Mouse (Mus musculus): ENCODE measurements at regions not wholly inside any gene's neighbourhood (a gene's known extent, or its start where the extent isn't known, plus 50 kb on each side); places are given as distances from the start of the nearest gene placed in this dataset.
"Not testable (repeated sequence)": the region's sequence is repeated elsewhere in the genome, so short reads cannot be mapped to it uniquely, and the experiment has no call there.

DNA sequence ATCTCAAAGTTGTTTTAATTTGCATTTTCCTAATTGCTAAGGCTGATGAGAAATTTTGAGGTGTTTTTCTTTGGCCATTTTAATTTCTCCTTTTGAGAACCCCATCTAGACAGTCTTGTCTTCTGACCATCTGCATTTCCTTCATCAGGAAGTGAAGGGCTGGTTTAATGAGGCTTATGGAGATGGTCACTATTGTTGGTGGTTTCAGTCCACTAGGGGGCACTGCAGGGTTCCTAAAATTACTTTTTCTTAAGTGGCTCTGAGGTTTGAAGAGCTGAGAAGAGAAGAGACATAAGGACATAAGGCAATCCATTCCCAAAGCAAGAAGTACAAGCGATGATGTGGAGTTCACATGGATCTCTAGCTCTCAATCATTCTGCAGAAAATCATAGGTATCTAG lies 805.6 kb upstream of the Olfr1507 start:
- DNase-seq, result not testable (repeated sequence)

DNA sequence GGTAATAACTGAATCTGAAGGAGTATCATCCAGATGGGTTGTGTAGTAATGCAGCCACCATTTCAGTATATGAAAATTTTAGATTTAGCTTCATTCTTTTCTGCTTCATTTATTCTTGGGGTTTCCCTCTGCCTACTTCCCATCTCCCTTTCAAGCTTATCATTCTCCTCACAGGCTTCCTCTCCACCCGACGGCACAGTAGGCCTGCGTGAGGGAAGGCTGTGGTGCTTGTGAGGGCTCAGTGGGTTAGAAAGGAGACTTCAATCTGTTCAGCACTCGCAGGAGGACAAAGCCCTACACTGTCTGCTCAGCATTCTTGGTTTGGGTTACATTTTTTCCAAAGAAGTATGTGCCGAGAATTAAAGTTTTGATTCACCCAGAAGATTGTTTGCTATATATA lies 804.2 kb upstream of the Olfr1507 start:
- DNase-seq, result not testable (repeated sequence)

DNA sequence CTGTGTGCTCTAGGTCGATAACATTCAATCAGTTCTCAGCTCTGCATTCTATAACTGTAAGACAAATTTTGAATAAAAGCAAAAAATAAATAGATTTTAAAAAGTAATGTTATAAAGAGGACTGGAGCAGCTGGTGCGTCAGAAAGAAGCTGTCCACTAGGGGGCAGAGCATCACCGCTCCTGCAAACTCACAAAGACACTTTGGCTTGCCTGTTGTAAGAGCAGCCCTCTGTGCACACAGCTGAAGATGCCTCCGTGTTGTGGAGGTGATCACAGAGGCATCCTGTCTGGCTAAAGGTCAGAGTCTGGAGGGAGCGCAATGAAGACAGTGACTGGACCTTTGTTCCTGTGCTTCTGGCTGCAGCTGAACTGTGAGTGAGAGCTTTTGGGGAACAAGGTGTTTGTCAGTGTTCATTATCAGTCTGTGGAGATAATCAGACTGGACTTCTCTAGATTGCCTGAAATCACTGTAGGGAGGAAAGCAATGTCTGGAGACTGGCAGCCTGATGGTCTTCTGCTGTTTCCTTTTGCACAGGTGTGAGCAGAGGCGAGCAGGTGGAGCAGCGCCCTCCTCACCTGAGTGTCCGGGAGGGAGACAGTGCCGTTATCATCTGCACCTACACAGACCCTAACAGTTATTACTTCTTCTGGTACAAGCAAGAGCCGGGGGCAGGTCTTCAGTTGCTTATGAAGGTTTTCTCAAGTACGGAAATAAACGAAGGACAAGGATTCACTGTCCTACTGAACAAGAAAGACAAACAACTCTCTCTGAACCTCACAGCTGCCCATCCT lies 788.0 kb upstream of the Olfr1507 start:
- not testable (repeated sequence) for DNase-seq

DNA sequence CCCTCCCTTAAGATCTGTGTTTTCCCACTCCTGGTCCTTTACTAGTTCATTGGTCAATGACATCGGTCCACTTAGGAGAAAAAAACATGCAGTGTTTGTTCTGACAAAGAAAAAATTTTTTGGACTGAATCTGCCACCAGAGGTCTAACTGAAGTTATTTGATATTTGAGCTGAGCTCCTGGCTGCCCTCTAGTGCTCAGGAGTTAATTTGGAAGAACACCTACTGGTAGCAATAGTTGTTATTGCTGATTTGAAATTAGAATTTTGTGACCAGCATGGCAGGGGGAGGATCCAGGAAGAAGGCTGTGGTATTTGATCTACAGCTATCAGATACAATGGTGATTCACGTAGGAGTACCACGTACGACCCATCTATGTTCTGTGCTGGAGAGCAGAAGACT lies 777.7 kb upstream of the Olfr1507 start:
- DNase-seq, result not testable (repeated sequence)

DNA sequence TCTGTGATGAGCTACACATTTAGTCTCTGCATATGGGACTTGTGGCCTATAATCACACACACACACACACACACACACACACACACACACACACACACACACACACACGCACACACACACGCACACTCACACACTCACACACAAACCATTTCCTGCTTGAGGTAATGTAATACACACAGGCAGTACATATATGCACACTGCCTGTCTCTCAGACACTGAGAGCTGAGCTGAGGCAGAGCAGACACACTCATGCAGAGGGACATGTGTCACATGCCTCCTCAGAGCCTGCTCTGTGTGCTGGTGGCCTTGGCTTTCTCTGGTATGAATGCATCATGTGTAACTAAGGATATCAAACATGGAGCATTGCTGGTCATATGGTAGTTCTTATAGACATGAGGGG lies 772.1 kb upstream of the Olfr1507 start:
- DNase-seq, result not testable (repeated sequence)

DNA sequence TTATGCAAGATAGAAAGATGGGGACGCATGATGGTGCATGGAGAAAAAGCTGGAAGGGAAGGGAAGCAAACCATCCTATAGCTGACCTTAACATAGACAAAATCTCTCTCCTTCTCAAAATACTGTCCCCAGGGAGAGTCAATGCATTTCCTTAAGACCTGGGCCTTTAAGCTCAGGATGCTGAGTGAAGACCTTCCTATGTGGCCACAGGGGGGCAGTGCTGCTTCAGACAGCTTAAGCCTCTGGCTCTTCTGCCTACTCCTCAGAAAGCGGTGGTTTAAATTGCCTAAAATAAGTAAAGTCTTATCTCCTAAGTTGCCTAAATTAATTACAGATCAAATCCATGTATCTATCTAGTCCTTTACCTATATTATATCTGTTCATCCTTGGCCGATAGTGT lies 760.4 kb upstream of the Olfr1507 start:
- DNase-seq, result not testable (repeated sequence)

DNA sequence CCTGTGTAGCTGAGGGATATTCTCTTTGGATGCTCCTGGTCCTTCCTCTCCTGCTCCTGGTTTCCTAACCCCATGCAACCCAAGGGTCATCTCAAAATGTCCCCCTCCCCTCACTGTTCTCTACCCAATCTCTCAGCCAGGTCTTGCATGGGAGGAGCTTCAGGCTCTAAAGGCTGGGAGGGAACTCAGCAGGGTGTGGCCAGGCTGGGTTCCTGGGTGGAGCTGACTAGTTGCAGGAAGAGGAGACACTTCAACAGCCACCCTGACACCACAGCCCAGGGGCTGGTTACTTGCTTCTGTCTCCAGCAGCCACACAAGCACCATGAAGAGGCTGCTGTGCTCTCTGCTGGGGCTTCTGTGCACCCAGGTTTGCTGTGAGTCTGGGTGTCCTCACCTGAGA lies 757.9 kb upstream of the Olfr1507 start:
- DNase-seq, result not testable (repeated sequence)

DNA sequence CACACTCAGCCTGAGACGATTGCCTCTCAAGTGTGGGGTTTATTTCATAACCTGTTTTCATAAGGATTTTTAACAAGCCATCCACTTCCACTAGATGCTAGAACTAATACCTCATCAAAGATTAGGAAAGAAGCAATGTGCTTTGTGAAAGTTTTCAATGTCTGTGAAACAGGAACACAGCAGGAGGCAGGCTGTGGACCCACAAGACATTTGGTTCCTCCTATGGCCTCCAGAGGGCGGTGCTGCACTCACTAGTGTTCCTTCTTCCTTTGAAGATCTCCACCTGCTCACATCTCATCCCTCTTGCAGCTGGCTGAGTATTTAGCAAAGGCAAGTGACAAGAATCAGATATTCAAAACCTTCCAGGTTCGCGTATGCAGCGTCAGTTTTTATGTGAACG lies 735.6 kb upstream of the Olfr1507 start:
- not testable (repeated sequence) for DNase-seq

DNA sequence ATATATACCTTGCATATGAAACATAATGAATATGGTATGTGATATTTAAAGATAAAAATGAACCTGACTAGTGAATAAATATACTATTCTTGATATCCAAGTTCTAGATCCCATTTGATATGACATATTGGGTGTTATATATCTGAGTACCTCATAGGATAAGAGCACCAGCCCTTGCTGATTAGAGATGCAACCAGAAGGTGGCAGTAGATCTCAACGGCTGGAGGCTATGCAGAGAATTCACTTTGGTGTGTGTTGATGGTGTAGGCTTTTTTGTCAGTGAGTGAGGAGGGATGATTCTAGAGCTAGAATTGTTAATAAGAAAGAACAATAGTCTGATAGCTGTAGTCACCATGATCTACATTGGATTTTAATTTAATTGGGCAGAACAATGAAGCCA lies 729.2 kb upstream of the Olfr1507 start:
- DNase-seq, result not testable (repeated sequence)

DNA sequence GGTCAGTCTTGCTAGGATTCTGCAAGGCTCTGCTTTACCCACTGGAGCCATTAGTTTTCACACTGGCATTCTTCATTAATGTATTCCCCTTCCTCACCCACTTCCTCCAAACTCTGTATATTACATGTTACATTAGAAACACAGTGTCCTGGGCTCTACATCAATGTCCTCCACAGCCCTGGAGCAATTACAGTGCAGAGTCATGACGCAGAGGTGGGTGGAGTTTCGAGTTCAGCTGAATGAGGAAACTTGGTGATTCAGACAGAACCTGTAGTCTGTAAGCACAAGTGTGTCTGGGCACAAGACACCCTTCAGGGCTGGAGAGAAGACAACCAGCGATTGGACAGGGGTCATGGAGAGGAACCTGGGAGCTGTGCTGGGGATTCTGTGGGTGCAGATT lies 715.0 kb upstream of the Olfr1507 start:
- DNase-seq, result not testable (repeated sequence)

DNA sequence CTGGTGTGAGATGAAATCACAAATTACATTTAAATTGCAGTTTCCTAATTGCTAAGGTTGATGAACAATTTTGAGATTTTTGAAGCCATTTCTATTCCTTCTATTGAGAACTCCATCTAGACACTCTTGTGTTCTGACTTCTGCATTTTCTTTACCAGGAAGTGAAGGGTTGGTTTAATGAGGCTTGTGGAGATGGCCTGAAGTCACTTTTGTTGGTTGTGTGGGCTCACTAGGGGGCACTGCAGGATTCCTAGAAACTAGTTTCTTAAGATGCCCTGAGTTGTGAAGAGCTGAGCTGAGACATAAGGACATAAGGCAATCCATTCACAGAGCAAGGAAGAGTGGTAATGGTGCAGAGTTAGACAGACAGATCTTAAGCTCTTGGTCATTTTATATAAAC lies 713.7 kb upstream of the Olfr1507 start:
- DNase-seq, result not testable (repeated sequence)

DNA sequence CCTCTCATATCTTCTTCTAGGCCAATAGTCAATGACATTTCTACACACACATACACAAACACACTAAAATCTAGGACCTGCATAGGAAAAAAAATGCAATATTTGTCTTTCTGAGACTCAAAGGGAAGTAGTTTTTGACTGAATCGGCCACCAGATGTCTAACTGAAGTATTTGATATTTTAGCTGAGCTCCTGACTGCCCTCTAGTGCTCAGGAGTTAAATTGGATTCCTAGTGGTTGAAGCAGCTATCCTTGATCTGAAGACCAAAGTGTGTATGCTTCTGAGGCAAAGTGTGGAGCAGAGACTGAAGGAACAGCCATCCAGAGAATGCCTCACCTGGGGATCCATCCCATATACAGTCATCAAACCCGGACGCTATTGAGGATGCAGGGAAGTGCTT lies 695.4 kb upstream of the Olfr1507 start:
- DNase-seq, result not testable (repeated sequence)

DNA sequence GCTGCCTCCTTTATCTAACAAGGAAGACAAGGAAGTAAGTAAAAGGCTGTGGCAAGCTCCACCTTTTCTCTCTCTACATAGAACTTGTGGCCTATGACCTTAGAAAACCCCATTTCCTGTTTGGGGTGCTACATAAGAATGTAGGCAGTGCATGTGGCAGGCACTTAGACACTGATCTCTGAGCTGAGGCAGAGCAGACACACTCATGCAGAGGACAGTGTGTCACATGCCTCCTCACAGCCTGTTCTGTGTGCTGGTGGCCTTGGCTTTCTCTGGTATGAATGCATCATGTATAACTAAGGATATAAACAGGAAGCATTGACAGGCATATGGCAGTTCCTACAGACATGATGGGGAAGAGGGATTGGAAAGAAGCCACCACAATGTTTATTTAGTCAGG lies 678.5 kb upstream of the Olfr1507 start:
- DNase-seq, result not testable (repeated sequence)

DNA sequence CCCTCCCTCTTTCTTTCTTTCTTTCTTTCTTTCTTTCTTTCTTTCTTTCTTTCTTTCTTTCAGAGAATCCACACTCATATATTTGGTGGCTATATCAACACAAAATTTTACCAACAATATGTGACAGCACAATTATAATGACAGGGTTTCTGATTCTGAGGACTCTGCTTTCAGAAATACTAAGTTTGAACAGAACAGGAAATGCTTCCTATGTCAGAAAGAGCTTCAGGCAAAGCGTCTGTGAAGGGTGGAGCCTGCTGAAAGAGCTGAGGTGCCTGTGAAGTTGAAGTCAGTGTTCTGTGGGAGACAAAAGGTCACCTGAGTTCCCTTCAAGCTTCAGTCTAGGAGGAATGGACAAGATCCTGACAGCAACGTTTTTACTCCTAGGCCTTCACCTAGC lies 670.8 kb upstream of the Olfr1507 start:
- not testable (repeated sequence) for DNase-seq

DNA sequence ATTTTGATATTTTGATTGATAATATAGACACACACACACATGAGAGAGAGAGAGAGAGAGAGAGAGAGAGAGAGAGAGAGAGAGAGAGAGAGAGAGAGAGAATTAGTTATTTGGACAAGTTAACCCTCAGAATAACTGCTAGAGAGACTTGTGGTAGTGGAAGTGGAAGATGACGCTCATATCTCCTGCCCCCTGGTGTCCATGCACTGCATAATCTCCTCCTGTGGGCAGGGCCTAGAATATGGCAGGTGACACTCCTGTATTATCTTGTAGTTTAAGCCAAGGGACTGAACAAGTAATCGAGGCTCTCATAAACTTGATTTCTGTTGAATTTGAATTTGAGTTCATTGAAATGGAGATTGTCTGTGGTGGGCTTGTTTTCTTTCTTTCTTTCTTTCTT lies 663.5 kb upstream of the Olfr1507 start:
- DNase-seq, result not testable (repeated sequence)

DNA sequence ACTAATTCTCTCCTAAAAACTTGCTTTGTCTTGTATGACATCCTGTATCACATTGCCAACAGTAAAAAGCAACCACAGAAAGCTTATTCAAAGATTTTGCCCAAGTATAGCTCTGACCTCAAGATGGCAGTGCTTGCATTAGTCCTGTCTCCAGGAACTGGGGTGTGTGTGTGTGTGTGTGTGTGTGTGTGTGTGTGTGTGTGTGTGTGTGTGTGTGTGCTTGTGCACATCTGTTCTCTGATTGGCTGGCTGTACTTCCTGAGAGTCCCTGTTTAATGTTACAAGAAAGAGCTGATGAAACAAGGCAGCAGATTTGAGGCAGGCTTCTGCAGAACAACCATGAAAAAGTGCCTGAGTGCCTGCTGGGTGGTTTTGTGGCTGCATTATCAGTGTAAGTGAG lies 639.2 kb upstream of the Olfr1507 start:
- DNase-seq, result not testable (repeated sequence)

DNA sequence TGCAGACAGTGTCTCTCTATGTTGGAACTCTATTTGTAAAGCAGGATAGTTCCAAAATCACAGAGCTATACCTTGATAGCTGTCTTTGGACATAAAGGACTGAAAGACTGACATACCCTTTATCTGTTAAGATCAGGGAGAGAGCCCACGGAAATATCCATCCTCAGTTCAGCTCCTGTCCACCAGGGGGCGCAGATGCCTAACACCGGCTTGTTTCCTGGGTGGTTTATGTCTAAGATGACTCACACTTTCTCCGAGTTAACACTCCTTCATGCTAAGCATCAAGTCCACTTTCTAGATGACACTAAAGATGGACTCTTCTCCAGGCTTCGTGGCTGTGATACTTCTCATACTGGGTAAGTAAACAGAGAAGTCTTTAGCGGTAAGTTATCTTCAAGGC lies 636.8 kb upstream of the Olfr1507 start:
- DNase-seq, result peak; percentile 38

DNA sequence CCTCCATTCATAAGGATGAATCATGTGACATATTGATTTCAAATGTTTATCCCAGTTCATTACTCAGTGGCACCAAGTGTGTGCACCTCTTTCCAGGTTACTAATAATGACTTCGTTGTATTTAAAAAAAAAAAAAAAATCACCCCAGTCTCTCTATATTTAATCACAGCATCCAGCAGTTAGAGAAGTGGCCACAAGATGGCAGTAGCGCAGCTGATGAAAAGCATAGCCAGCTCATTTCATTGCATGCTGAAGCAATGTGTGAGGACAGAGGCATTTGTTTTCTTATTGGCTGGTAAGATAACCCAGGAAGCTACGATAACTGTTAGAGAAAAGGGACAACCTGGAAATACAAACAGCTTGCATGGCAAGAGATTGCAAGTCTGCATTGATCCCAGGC lies 626.2 kb upstream of the Olfr1507 start:
- not testable (repeated sequence) for DNase-seq

DNA sequence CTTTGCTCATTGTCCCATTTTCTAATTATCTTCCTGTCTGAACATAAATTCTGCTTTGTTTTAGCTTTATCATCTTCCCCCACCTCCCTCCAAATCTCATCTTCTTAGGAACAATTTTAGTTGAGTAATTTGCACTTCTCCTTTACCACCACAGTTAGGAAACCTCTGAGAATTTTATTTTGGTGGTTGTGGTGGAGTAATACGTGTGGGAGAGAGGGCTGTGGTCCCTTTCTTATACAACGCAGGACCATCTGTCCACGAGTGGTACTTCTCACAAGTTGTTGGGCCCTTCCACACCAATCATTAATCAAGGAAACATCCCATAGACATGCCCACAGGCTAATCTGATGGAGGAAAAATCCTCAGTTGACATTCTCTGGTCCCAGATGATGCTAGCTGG lies 614.2 kb upstream of the Olfr1507 start:
- not testable (repeated sequence) for DNase-seq

DNA sequence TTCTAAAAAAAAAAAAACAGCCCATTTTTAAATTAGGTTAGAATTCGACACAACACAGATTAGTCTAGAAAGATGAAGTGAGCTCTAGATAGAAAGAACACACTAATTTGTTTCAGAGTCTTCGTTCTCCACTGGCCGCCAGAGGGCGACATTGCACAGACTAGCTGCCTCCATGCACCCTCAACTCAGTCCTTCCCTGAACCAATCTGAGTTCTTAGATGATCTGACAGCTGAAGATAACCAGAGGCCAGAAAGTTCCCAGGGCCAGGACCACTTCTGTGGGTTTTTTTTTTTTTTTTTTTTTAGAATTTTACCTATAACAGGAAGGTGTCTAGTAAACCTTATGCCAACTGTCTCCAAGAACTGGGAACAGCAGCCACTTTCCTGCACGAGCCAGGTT lies 605.8 kb upstream of the Olfr1507 start:
- DNase-seq, result peak; percentile 14

DNA sequence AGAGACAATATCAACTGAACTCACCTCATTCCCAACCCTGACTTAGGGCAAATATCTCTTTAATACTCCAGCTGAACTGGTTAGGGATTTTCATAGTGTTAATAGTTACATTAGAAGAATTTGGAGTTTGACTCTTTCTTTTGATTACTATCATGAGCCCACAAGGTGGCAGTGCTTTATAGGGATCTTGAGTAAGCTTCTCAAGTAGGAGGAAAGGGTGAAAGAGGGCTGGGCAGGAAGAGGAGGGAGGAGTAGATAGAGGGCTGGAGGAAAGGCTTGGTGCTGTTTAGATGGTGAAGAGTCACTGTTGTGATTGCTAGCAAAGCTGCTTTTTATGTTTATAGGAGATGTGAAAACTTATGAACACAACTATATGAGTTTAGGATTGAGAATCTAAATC lies 595.4 kb upstream of the Olfr1507 start:
- DNase-seq, result not testable (repeated sequence)

DNA sequence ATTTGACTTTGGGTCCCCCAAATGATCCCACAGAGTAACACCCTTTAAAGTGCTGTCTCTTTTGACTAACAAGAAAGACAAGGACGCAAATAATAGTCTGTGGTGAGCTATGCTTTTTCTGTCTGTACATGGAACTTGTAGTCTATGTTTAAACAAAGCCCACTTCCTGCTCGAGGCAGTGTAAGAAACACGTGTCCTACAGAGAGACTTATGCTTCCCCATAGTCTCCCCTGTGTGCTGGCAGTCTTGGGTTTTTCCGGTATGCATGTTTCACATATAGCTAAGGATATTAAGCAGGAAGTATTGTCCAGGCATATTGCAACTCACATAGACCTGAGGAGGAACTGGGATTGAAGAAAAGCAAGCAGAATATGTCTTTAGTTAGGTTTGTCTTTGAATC lies 586.3 kb upstream of the Olfr1507 start:
- DNase-seq, result not testable (repeated sequence)

DNA sequence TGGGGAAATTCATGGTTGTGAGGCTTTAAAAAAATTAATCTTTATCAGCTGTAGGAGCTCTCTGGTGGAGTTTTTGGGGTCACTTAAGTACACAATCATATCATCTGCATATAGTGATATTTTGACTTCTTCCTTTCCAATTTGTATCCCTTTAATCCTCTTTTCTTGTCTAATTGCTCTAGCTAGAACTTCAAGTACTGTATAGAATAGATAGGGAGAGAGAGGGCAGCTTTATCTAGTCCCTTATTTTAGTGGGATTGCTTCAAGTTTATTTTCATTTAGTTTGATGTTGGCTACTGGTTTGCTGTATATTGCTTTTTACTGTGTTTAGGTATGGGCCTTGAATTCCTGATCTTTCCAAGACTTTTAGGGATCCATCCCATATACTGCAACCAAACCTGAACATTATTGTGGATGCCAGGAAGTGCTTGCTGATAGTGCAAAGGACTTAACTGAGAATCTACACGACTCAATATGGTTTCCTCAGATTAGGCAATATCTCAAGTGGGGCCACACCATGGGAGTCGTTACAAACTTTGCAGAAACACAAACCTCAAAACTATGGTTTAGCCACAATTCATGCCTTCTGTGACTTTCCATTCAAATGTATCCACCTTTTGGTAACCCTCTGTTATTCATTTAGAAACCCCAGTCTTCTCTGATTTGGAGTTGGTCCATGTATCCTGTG lies 585.6 kb upstream of the Olfr1507 start:
- not testable (repeated sequence) for DNase-seq

DNA sequence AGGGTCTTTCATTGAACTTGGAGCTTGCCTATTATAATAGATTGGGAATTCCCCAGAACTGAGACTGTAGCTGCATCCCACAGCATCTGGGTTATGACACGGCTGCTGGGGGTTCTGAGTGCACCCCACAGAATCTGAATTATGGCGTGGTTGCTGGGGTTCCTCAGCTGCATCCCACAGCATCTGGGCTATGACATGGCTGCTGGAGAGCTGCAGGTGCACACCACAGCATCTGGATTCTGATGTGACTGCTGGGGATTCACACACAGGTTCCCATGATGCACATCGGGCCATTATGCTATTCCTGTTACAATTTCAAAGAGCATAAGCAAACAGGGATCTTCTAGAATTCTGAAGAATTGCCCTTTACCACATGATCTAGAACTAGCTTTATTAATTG lies 585.0 kb upstream of the Olfr1507 start:
- not testable (repeated sequence) for DNase-seq

Measured in embryo, embryonic 11 days (tissue).